Mouse (Mus musculus) T-helper 1 cell (primary cell): ENCODE measurements around the gene Phf1.

Experiments used
- in situ Hi-C: fragments of 300-600 bp; cut with MboI, MseI; formaldehyde crosslinking; loops from one replicate; pipeline ENCODE4 v1.15.1; 2025; ENCODE audit warnings: high pct_unique_total_duplicates

Gene Phf1

DNA sequence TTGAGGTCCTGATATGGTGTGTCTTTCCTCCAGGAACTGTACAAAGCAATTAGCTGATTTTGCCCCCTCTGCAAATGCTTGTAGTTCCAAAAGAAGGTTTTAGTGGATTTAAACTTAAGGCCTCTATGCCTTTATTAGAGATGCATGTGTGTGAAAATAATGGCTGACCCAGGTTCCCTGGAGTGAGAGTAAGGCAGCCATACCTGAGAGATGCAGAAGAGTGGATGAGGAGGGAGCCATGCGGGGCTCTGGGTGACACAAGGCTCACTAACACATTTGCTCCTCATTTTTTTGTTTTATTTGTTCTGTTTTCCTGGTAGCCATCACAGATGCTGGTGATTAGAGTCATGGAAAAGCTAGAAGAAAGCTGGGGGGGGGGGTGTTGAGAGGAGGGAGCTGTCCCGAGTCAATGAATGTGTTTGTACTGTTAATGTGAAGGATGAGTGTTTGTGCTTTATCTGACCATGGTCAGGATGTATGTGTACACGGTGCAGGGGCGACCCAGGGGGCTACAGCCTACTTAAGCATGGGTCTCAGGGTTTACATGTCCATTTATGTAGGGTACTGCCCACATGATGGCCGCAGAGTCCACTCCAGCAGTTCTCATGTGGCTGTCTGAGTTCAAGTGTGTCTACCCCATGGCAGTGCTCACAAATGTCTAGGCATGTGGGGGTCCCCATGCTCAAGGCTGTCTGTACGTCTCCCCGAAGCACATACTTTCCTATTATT, 17.9 kb downstream of the Phf1 start:
- in situ Hi-C loops: no loop called here

DNA sequence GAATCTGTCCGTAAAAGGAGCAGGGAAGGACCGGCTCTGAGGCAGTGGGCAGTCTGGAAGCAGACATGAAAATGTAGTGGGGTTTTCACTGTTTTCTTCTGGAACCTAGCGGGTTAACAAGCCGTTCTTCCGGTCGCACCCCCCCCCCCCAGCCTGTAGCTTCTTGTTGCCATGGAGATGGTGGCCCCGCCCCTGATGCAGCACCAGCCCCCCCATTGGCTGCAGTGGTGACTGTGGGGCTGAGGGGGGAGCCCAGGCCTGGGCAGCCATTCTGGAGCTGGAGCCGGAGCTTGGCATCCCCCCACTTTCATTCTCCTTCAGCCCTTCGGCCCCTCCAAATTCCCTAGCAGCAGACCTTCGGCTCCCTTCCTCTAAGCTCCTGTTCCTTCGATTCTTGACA, 18.6 kb downstream of the Phf1 start:
- in situ Hi-C loops: no loop called here

DNA sequence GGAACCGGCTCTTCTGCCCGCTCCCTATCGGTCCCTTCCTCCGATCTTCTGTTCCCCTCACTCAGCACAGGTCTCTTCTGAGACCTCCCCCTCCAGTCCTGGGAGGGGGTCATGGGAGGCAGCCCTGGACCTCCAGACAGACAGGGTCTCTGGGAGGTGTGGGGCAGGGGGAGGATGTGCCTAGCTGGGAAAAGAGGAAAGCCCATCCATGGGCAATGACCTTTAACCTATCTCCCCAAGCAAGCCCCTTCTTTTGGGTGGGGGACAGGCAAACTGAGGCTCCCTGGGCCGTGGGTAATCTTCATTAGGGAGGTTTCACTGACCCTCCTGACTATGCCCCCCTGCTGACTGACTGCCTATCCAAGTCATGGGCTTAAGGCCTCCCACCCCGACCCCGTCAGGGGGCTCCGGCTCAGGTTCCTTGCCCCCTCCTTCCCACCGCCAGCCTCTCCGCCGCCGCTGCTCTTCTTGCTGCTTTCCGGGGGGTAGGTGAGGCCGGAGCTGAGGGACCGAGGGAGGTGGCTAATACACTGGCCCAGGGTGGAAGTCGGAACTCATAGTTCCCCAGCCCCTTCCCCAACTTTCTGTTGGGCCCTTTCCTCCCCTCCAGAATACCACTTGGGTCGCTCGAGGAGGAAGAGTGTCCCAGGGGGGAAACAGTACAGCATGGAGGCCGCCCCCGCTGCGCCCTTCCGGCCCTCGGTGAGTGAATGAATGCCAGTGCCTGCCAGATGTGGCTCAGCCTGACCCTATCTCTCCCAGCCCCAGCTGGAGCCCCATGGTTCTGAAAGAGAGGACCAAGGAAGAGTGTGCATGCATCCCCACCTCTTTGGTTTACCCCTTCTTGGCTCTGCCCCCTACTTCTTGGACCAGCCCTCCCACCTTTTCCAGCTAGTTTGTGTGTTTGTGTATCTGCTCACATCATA, 19.4 kb downstream of the Phf1 start:
- in situ Hi-C loops: no loop called here

DNA sequence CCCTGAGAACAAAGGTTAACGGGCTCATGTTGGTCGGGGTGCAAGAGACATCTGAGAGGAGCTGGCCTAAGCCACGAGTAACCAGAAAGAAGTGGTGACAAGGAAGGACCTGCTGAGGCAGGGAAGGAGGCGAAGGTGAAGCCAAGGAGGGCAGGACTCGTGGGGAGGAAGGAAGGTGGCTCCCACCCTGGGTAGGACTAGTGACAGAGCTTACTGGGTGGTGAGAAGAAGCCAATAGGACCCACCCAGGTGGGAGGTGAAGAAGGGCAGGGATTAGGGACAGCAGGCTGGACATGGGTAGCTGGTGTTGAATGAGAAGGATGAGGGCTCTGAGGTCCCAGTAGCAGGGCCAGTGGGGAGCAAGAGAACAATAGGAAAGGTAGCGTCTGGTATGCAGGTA, 20.3 kb downstream of the Phf1 start:
- in situ Hi-C loops: no loop called here

DNA sequence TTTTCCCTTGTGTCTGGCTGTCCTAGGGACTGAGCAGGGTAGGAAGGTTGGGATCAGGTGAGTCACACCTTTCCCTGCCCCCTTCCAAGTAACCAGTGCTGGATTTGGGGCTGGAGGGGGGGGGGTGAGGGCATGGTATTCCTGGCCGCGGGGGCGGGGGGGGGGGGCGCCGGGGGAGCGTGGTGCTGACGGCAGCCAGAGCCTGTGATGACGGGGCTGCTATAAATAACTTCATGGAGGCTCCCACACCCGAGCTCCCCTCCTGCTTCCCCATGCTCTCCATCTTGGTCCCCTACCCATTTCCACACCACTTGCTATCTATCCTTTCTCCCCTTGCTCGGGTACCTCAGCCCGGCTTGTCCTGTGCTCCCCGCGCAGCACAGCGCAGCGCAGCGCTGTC, 20.9 kb downstream of the Phf1 start:
- in situ Hi-C loops: no loop called here

DNA sequence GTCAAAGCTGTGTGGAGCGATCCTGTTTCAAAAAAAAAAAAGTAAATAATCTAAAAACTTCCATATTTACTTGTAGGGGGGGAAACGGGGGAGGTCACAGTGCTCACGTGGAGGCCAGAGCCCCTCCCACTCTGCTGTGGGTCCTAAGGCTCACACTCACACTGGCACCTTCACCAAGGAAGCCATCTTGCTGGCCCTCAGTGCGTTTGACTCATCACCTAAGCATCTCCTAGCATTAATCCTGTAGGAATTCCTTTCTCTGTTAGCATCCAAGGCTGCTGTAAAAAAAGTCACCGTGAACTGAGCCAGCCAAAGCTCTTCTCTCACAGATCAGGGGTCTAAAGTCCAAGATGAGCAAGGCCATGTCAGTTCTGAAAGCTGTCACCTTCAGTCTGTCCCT, 23.5 kb downstream of the Phf1 start:
- in situ Hi-C loops: no loop called here

DNA sequence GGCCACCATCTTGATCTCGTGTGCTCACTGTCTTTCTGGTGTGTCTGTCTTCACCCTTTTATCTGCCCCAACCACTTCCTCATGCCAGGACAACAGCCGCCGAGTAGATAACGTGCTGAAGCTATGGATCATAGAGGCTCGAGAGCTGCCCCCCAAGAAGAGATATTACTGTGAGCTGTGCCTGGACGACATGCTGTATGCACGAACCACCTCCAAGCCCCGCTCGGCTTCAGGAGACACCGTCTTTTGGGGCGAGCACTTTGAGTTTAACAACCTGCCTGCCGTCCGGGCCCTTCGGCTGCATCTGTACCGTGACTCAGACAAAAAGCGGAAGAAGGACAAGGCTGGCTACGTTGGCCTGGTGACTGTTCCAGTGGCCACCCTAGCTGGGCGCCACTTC, 24.0 kb downstream of the Phf1 start:
- in situ Hi-C loops: no loop called here

DNA sequence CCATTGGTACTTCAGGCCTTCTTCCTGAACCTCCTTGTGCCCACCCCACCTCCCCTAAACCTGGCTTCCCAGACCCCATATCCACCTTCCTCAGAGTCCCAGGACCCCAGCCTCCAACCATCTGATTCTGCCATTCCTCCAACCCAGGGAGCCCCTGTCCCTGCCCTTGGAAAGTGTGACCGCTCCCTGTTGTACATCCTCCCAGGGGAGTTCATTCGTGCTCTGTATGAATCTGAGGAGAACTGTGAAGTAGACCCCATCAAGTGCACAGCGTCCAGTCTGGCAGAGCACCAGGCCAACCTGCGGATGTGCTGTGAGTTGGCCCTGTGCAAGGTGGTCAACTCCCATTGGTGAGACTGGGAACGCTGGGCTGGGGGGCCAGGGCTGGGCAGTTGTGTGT, 25.0 kb downstream of the Phf1 start:
- in situ Hi-C loops: no loop called here

DNA sequence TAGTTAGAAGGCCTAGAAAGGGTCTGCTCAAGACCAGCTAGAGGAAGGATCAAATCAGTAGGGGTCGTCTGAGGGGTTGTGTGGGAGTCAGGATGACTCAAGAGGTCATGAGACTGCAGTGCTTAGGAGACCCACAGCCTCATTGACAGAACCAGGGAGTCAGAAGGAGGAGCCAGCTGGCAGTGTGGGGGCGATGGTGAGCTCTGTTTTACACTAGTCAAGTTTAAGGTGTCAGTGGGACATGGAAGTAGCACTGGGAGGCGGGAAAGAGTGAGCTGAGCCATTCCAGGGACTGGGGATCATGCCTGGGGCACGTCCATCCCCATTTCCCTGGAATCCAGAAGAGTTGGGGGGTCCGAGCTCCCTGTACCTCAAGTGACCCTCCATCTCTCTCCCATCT, 26.0 kb downstream of the Phf1 start:
- in situ Hi-C loops: no loop called here

DNA sequence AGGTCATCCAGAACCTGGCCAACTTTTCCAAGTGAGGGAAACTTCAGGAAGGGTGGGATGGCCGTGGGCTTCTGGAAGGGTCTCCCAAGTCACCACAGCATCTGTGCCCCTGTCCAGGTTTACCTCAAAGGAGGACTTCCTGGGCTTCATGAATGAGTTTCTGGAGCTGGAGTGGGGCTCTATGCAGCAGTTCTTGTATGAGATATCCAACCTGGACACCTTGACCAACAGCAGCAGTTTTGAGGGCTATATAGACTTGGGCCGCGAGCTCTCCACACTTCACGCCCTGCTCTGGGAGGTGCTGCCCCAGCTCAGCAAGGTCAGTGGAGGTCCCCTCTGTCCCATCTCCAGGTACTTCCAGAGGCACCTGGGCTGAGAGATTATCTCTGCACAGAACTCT, 27.0 kb downstream of the Phf1 start:
- in situ Hi-C loops: no loop called here

DNA sequence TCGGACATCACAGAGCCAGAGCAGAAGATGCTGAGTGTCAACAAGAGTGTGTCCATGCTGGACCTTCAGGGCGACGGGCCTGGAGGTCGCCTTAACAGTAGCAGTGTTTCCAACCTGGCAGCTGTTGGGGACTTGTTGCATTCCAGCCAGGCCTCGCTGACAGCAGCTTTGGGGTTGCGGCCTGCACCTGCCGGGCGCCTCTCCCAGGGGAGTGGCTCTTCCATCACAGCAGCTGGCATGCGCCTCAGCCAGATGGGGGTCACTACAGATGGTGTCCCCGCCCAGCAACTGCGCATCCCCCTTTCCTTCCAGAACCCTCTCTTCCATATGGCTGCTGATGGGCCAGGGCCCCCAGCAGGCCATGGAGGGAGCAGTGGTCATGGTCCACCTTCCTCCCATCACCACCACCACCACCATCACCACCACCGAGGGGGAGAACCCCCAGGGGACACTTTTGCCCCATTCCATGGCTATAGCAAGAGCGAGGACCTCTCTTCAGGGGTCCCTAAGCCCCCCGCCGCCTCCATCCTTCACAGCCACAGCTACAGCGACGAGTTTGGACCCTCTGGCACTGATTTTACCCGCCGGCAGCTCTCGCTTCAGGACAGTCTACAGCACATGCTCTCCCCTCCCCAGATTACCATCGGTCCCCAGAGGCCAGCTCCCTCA, 28.9 kb downstream of the Phf1 start:
- in situ Hi-C loops: no loop called here

DNA sequence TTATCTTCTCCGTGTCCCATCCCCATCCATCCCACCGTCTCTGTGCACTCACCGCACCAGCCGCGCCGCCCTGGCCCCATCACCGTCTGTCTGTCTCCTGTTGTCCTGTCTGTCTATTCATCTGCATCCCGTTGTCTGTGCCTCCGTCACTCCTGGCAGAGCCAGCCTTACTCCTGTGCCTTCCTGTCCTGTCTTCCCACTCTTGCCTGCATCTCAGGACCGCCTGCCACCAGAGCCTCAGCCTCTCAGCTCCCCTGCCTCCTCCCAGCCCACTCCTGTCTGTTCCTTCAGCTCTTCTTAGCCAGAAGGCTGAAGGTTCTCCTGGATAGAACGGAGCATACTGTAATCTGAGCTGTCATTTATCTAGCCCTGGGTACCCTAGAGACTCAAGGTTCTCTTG, 34.1 kb downstream of the Phf1 start:
- in situ Hi-C loops: no loop called here

DNA sequence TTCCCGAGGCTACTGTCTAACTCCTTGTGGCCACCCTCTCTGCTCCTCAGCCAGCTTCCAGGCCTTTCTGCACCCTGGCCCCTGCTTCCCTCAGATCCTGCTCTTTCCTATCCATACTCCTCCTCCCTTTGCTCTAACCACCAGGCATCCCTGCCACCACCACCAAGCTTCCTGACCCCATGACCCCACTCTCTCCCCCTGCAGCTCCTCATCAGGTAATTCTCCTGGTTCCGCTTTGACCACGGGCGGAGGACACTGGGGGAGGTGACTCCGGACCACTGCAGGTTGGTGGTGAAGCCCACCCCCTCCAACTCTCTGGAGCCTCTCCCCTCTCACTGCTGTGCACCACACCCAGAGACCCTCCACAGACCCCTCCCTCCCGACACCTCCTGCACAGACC, 34.6 kb downstream of the Phf1 start:
- in situ Hi-C loops: no loop called here

DNA sequence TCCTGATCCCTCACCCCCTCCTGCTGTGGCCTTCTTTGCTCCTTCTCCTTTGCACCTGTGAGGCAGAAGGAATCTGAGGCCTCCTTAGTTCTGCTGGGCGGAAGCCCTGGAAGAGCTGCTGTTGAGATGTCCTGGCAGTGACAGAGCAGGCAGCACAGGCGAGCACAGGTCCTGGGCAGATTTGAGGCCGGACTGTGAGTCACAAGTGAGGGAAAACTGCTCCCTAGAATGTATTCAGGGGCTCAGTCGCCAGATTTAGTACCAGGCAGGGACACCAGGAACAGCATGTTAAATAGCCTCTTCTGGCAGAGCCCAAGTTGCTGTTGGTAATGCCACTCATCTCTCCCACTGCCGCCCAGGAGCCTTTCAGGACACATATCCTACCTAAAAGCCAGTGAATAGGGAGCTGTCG, 35.4 kb downstream of the Phf1 start:
- in situ Hi-C loops: no loop called here

DNA sequence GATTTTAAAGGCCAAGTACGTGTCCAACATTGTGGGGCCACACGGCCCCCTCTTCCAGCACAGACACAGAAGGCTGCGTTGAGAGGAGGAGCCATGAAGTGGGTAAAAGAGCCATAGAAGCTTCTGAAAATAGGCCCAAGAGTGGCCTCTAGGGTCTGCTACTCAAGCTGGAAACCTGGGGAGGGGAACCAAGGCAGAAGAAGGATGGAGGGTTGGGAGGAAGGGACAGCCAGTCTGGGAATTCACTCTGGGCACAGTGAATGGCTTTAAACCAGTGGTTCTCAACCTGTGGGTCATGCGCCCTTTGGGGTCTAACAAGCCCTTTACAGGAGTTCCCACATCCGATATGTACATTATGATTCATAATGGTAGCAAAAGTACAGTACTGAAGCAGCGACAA, 36.4 kb downstream of the Phf1 start:
- in situ Hi-C loops: no loop called here

DNA sequence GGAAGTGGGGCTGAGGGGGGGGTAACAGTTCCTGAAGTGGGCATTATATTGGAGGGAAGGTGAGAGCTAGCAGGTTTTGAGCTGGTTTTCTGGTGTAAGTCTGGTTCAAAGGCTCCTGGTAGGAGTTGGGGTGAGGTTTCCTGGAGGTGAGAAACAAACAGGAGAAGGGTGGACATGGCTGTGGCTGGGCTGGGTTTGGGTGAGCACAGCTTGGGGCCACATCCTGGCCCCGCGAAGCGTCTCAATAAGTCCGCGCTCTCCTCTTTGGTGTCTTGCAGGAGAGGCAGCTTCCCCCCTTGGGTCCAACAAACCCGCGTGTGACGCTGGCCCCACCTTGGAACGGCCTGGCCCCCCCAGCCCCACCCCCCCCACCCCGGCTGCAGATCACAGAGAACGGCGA, 37.4 kb downstream of the Phf1 start:
- in situ Hi-C loops: no loop called here

DNA sequence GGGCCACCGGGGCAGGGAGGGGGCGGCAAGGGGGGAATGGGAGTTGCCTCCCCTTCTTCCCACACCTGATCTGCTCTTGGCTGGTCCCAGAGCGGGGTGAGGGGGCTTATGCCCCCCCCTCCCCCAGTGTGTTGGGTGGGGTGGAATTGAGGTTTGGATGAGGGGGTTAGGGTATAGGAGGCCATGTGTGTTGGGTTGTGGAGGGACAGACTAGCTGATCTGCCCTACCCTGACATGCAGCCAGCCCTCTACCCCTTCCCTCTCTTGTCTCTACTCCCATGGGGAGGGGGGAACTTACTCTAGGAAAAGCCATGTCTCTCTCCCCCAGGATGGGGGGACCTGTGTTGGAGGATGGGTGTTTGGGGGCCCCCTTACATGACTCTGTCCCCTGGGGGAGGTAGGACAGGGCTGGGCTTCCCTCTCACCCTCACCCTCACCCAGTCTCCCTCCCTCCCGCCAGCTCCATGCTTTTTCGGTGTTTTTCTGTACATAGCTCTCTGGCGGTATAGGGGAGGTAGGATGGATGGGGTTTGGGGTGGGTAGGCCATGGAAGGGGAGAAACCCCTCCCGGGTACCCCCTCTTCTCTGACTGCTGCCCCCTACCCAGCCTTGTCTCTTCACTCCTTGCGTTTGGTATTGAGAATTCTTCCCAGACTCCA, 38.5 kb downstream of the Phf1 start:
- in situ Hi-C loops: no loop called here

DNA sequence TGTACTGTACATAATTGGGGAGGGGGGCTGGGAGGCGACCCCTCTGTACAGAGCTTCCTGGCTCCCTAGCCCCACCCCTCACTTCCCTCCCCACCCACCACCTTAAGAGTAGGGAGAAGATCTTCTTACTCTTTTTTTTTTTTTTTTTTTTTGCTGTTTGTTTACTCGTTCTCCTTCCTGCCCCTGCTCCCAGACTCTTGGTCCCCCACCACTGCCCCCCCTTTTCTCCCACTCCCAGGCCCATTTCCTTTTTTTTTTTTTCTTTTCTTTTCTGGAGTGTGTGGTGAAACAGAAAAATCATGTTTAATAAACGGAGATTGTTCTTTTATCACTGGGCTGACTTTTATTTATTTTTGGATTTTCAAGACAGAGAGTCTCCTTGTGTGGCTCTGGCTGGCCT, 39.3 kb downstream of the Phf1 start:
- in situ Hi-C loops: no loop called here

DNA sequence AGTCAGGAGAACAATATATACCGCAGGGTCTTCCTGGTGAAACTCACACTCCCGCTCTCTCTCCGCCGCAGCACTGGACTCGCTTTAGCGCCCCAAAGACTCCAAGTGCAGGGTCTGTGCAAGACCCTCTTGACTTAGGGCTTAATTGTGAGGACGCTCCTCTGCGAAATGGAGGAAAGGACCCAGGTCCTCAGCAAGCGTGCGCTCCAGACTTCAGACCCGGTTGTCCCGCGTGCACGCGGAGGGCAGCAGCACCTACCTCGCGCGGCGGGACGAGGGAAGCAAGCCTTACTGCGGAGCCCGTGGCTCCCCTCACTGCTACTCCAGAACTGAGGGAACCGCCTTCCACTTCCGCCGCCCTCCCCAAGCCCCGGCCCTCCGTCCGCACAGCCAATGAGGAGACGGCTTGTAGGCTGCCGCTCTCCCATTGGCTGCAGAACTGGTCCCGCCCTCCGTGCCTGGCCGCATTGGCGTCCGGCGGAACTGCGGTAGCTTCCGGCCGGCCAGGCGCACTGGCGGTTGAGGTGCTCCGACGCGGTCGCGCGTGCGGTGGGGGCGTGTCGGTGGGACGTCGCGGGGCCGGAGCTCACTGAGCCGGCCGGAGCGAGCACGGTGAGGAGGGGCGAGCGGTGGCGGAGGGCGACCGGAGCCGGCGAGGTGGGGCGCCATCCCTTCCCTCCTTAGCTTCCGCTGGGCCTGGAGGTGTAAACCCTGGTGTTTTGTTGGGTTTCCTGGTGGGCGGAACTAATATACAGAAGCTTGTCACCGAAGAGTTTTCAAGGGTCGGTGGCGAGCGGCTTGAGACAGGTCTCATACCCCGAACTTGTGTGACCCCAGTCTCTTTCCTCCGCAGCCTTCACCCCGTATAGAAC, 40.1 kb downstream of the Phf1 start, which contains the start of gene Zbtb9:
Gene Zbtb9 (plus strand): TSS at position 465 of the 872 bp plus-strand sequence.
- in situ Hi-C loops: no loop called here

DNA sequence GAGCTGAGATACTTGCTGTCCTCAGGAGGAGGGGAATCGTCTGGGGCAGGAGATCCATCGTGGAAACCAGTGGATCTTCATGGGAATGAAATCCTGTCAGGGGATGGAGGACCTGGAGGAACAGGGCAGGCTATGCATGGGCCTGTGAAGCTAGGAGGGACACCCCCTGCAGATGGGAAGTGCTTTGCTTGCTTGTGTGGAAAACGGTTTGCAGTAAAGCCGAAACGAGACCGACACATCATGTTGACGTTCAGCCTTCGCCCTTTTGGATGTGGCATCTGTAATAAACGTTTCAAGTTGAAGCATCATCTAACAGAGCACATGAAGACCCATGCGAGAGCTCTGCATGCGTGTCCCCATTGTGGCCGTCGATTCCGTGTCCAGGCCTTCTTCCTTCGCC, 41.7 kb downstream of the Phf1 start:
- in situ Hi-C loops: no loop called here

DNA sequence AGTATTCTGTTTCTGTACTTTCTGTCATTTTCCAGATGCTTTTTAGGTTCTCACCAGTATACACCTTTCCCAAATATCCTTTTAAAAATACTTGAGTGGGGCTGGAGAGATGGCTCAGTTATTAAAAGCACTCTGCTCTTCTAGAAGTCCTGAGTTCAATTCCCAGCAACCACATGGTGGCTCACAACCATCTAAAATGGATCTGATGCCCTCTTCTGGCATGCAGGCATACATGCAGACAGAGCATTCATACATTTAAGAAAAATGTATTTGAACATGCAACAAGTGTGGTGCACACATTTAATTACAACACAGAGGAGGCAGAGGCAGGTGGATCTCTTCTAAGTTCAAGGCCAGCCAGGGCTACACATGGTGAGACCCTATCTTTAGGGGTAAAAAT, 42.6 kb downstream of the Phf1 start:
- in situ Hi-C loops: no loop called here
